Mouse (Mus musculus) lung, embryonic 16.5 days (tissue): ENCODE measurements around the gene Trex1. TPM values are rescaled to one million over a fixed set of nuclear protein-coding genes. Genes with fewer than 3 reads are reported as not detected.

ENCODE experiments used
- ATAC-seq: fragments of 200-750 bp; cut with Nextera tagmentation; 2 replicates; pipeline ENCODE4 v1.8.0; 2017; ENCODE audit warnings: low read depth, mild to moderate bottlenecking, moderate library complexity
- H3K27ac ChIP-seq: fragments of 300-500 bp; sonication (generic); 2 replicates; pipeline ENCODE4 v1.5.1; 2014; ENCODE audit warnings: mild to moderate bottlenecking, control low read depth, low read length
- H3K27me3 ChIP-seq: fragments of 300-500 bp; sonication (generic); 2 replicates; pipeline ENCODE4 v1.6.1; 2014; ENCODE audit warnings: low read depth, low read length, mixed read lengths; ENCODE audit not compliant: control insufficient read depth, insufficient read depth
- H3K36me3 ChIP-seq: fragments of 300-500 bp; sonication (generic); 2 replicates; pipeline ENCODE4 v1.6.1; 2014; ENCODE audit warnings: low read length; ENCODE audit not compliant: control insufficient read depth, insufficient read depth
- H3K4me1 ChIP-seq: fragments of 300-500 bp; sonication (generic); replicated peaks from 2 replicates; pipeline ENCODE4 v1.6.1; 2014; ENCODE audit warnings: low read length, mixed read lengths; ENCODE audit not compliant: control insufficient read depth, insufficient read depth
- H3K4me2 ChIP-seq: fragments of 300-500 bp; sonication (generic); 2 replicates; pipeline ENCODE4 v1.6.1; 2014; ENCODE audit warnings: low read depth, low read length, control low read depth
- H3K4me3 ChIP-seq: fragments of 300-500 bp; sonication (generic); 2 replicates; pipeline ENCODE4 v1.5.1; 2014; ENCODE audit warnings: mild to moderate bottlenecking, low read length, control low read depth
- H3K9ac ChIP-seq: fragments of 300-500 bp; sonication (generic); 2 replicates; pipeline ENCODE4 v1.6.1; 2014; ENCODE audit warnings: low read length, control low read depth
- H3K9me3 ChIP-seq: fragments of 300-500 bp; sonication (generic); 2 replicates; pipeline ENCODE4 v1.6.1; 2016; ENCODE audit warnings: low read length; ENCODE audit not compliant: control insufficient read depth
- WGBS: fragments of 180-500 bp; shearing (Covaris S2); extraction: QIAGEN DNeasy Blood & Tissue Kit; methylation state at CpG from one replicate; pipeline ENCODE4 v1.1.7; 2014; 5-methylcytosine and 5-hydroxymethylcytosine counted together
- polyA plus RNA-seq: library from polyadenylated mRNA; unstranded; fragments of >200 nt; fragmentation: Nextera tagmentation; extraction: Ambion mirVana; gene quantifications from 2 replicates; pipeline ENCODE4 v1.2.1, GENCODE M21; 2015

The Trex1 gene
- polyA plus RNA-seq, 1 experiment from 2014 or later = 12.1 TPM

- Histone ChIP-seq H3K4me2 (no peak overlapping the region), H3K9ac (no peak overlapping the region), H3K27ac (no peak overlapping the region), H3K4me3 (no peak overlapping the region), H3K36me3 (no peaks in the 10 kb centered on the region; the same call in 1 of the 2 replicates), H3K4me1 (no peaks in the 10 kb centered on the region), H3K9me3 (no peaks in the 10 kb centered on the region), H3K27me3 (no peaks in the 10 kb centered on the region)
- 78% methylated on average over 14 of the region's 14 CpGs for WGBS
- ATAC-seq = peak; percentile 17; the same call in 1 of the 2 replicates
Measured at GRCm38 (mm10) chr9:109010316-109010690, 49.2 kb downstream of the Trex1 start.

GRCm38 (mm10) chr9:109009636-109010315 is 49.8 kb downstream of the Trex1 start:
- no peaks in the 10 kb centered on the region; the same call in 1 of the 2 replicates for H3K36me3 ChIP-seq
- no peak overlapping the region for H3K4me3 ChIP-seq
- no peak overlapping the region for H3K27ac ChIP-seq
- no peak overlapping the region for H3K9ac ChIP-seq
- H3K9me3 ChIP-seq = no peaks in the 10 kb centered on the region
- no peaks in the 10 kb centered on the region for H3K4me1 ChIP-seq
- no peak overlapping the region for H3K4me2 ChIP-seq
- H3K27me3 ChIP-seq = no peaks in the 10 kb centered on the region
- WGBS = 36% methylated on average over 17 of the region's 17 CpGs
- peak; percentile 40 for ATAC-seq

- H3K36me3 ChIP-seq = no peaks in the 10 kb centered on the region; the same call in 1 of the 2 replicates
- ATAC-seq = no peak
- H3K27ac ChIP-seq = no peak overlapping the region
- H3K4me3 ChIP-seq = no peak overlapping the region
- 67% methylated on average over 9 of the region's 10 CpGs for WGBS
- no peaks in the 10 kb centered on the region for H3K27me3 ChIP-seq
- no peaks in the 10 kb centered on the region for H3K9me3 ChIP-seq
- no peaks in the 10 kb centered on the region for H3K4me1 ChIP-seq
- H3K9ac ChIP-seq = no peak overlapping the region
- H3K4me2 ChIP-seq = no peak overlapping the region
Measured at GRCm38 (mm10) chr9:109008994-109009635, 50.4 kb downstream of the Trex1 start.

- H3K9me3 ChIP-seq = no peaks in the 10 kb centered on the region
- H3K36me3 ChIP-seq = no peaks in the 10 kb centered on the region; the same call in 1 of the 2 replicates
- no peak overlapping the region for H3K27ac ChIP-seq
- ATAC-seq = no peak
- H3K27me3 ChIP-seq = no peaks in the 10 kb centered on the region
- H3K9ac ChIP-seq = no peak overlapping the region
- no peak overlapping the region for H3K4me2 ChIP-seq
- 87% methylated on average over 9 of the region's 9 CpGs for WGBS
- H3K4me3 ChIP-seq = no peak overlapping the region
- no peaks in the 10 kb centered on the region for H3K4me1 ChIP-seq
Measured at GRCm38 (mm10) chr9:109008081-109008480, 51.5 kb downstream of the Trex1 start.

Other genes with a start within 250 kb of the Trex1 start
- gene Celsr3, start 233.4 kb downstream of the Trex1 start, polyA plus RNA-seq = 0.11 and 0.14 TPM in 2 replicates
- 10.0 and 11.2 TPM in 2 replicates for gene Slc26a6, start 206.5 kb downstream of the Trex1 start, polyA plus RNA-seq
- gene Tmem89, start 145.1 kb downstream of the Trex1 start, polyA plus RNA-seq = 0.78 and 1.1 TPM in 2 replicates
- 397 and 421 TPM in 2 replicates for gene Uqcrc1, start 123.1 kb downstream of the Trex1 start, polyA plus RNA-seq
- 1.3 and 1.5 TPM in 2 replicates for gene Col7a1, start 106.1 kb downstream of the Trex1 start, polyA plus RNA-seq
- not detected in 2 replicates for gene Ucn2, start 73.7 kb downstream of the Trex1 start, polyA plus RNA-seq
- gene Pfkfb4, start 68.0 kb downstream of the Trex1 start, polyA plus RNA-seq = 11.9 and 13.0 TPM in 2 replicates
- gene Shisa5, start 21.2 kb downstream of the Trex1 start, polyA plus RNA-seq = 120 and 126 TPM in 2 replicates
- gene Atrip, start 14.4 kb upstream of the Trex1 start, polyA plus RNA-seq = 22.8 and 24.7 TPM in 2 replicates
- gene Ccdc51, start 22.8 kb upstream of the Trex1 start, polyA plus RNA-seq = 11.2 and 13.1 TPM in 2 replicates
- gene Tma7, start 22.9 kb upstream of the Trex1 start, polyA plus RNA-seq = 524 and 545 TPM in 2 replicates
- gene Plxnb1, start 35.7 kb upstream of the Trex1 start, polyA plus RNA-seq = 17.4 and 18.6 TPM in 2 replicates
- gene Fbxw21, start 102.3 kb upstream of the Trex1 start, polyA plus RNA-seq = not detected in 2 replicates
- gene Fbxw13, start 136.2 kb upstream of the Trex1 start, polyA plus RNA-seq = not detected in 2 replicates
- gene Fbxw20, start 175.0 kb upstream of the Trex1 start, polyA plus RNA-seq = not detected in 2 replicates
- gene Fbxw14, start 227.9 kb upstream of the Trex1 start, polyA plus RNA-seq = not detected in 2 replicates